Mouse (Mus musculus) midbrain, embryonic 10.5 days (tissue): ENCODE data around the gene Ipmk. TPM values are rescaled to one million over a fixed set of nuclear protein-coding genes. Genes with fewer than 3 reads are reported as not detected.
A peak's percentile ranks its signal among the peaks of the same experiment; 100 is the strongest.

ENCODE experiments used
- DNase-seq: peaks from one replicate; pipeline ENCODE4 v3.0.0-alpha.2; 2017; ENCODE audit warnings: low spot score
- H3K27ac ChIP-seq: fragments of 300-500 bp; sonication (generic); replicated peaks from 2 replicates; pipeline ENCODE4 v1.5.1; 2016; ENCODE audit warnings: mild to moderate bottlenecking
- H3K27me3 ChIP-seq: fragments of 300-500 bp; sonication (generic); 2 replicates; pipeline ENCODE4 v1.6.1; 2016; ENCODE audit warnings: low read depth, mild to moderate bottlenecking; ENCODE audit not compliant: poor library complexity, severe bottlenecking
- H3K36me3 ChIP-seq: fragments of 300-500 bp; sonication (generic); 2 replicates; pipeline ENCODE4 v1.6.1; 2016; ENCODE audit warnings: mild to moderate bottlenecking, moderate library complexity
- H3K4me1 ChIP-seq: fragments of 300-500 bp; sonication (generic); 2 replicates; pipeline ENCODE4 v1.6.1; 2016
- H3K4me3 ChIP-seq: fragments of 300-500 bp; sonication (generic); 2 replicates; pipeline ENCODE4 v1.5.1; 2016; ENCODE audit warnings: mild to moderate bottlenecking, moderate library complexity
- H3K9me3 ChIP-seq: fragments of 300-500 bp; sonication (generic); replicated peaks from 2 replicates; pipeline ENCODE4 v1.6.1; 2016; ENCODE audit warnings: mild to moderate bottlenecking
- WGBS: fragments of 180-500 bp; shearing (Covaris S2); methylation state at CpG from one replicate; pipeline ENCODE4 v1.1.7; 2016; 5-methylcytosine and 5-hydroxymethylcytosine counted together
- polyA plus RNA-seq: library from polyadenylated mRNA; unstranded; fragments of >200 nt; fragmentation: Nextera tagmentation; extraction: Ambion mirVana; gene quantifications from 2 replicates; pipeline ENCODE4 v1.2.1, GENCODE M21; 2016

Ipmk gene
- polyA plus RNA-seq, 1 experiment from 2014 or later: 20.2 TPM

GRCm38 (mm10) chr10:71361836-71362562 is 14.4 kb downstream of the Ipmk start:
- peaks cover 13% of the 10 kb centered on the region for H3K4me1 ChIP-seq
- no peaks in the 10 kb centered on the region for H3K27me3 ChIP-seq
- peak overlapping the region; percentile 20; the same call in 1 of the 2 replicates for H3K4me3 ChIP-seq
- no peaks in the 10 kb centered on the region for H3K9me3 ChIP-seq
- H3K36me3 ChIP-seq: peaks cover 27% of the 10 kb centered on the region
- H3K27ac ChIP-seq: 0 out of 2 replicates have a peak overlapping the region, but pooled peaks have one; percentile 23
- WGBS: 25% methylated on average over 18 of the region's 18 CpGs
- no peak for DNase-seq

- Histone ChIP-seq H3K36me3 (peaks cover 33% of the 10 kb centered on the region), H3K9me3 (no peaks in the 10 kb centered on the region), H3K27ac (no peak overlapping the region), H3K4me3 (no peak overlapping the region), H3K27me3 (no peaks in the 10 kb centered on the region), H3K4me1 (peaks cover 13% of the 10 kb centered on the region)
- WGBS: 91% methylated on average over 8 of the region's 8 CpGs
- no peak for DNase-seq
Observed at GRCm38 (mm10) chr10:71363440-71363839, 15.9 kb downstream of the Ipmk start.

GRCm38 (mm10) chr10:71363858-71364257 is 16.3 kb downstream of the Ipmk start:
- no peak overlapping the region for H3K27ac ChIP-seq
- H3K36me3 ChIP-seq: peaks cover 36% of the 10 kb centered on the region
- H3K9me3 ChIP-seq: no peaks in the 10 kb centered on the region
- H3K4me3 ChIP-seq: no peak overlapping the region
- H3K27me3 ChIP-seq: no peaks in the 10 kb centered on the region
- peaks cover 13% of the 10 kb centered on the region for H3K4me1 ChIP-seq
- 89% methylated on average over 10 of the region's 10 CpGs for WGBS
- no peak for DNase-seq

GRCm38 (mm10) chr10:71368128-71368940 is 20.8 kb downstream of the Ipmk start:
- Histone ChIP-seq H3K4me1 (no peaks in the 10 kb centered on the region), H3K27me3 (no peaks in the 10 kb centered on the region), H3K4me3 (no peak overlapping the region), H3K9me3 (no peaks in the 10 kb centered on the region), H3K36me3 (peaks cover 58% of the 10 kb centered on the region), H3K27ac (no peak overlapping the region)
- WGBS: 90% methylated on average over 16 of the region's 16 CpGs
- DNase-seq: no peak

GRCm38 (mm10) chr10:71369466-71369865 is 21.9 kb downstream of the Ipmk start:
- H3K27me3 ChIP-seq: no peaks in the 10 kb centered on the region
- no peak overlapping the region for H3K4me3 ChIP-seq
- DNase-seq: no peak
- H3K27ac ChIP-seq: no peak overlapping the region
- H3K36me3 ChIP-seq: peaks cover 65% of the 10 kb centered on the region
- 90% methylated on average over 3 of the region's 3 CpGs for WGBS
- H3K9me3 ChIP-seq: no peaks in the 10 kb centered on the region
- no peaks in the 10 kb centered on the region for H3K4me1 ChIP-seq

- no peak overlapping the region for H3K4me3 ChIP-seq
- no peaks in the 10 kb centered on the region for H3K4me1 ChIP-seq
- H3K27me3 ChIP-seq: no peaks in the 10 kb centered on the region
- 90% methylated on average over 6 of the region's 6 CpGs for WGBS
- H3K36me3 ChIP-seq: peaks cover 55% of the 10 kb centered on the region
- no peak overlapping the region for H3K27ac ChIP-seq
- H3K9me3 ChIP-seq: no peaks in the 10 kb centered on the region
- no peak for DNase-seq
Observed at GRCm38 (mm10) chr10:71371881-71372280, 24.3 kb downstream of the Ipmk start.

- no peak for DNase-seq
- Histone ChIP-seq H3K9me3 (no peaks in the 10 kb centered on the region), H3K36me3 (peaks cover 58% of the 10 kb centered on the region), H3K27me3 (no peaks in the 10 kb centered on the region), H3K4me1 (no peaks in the 10 kb centered on the region), H3K27ac (no peak overlapping the region), H3K4me3 (no peak overlapping the region)
- WGBS: 94% methylated on average over 11 of the region's 11 CpGs
Observed at GRCm38 (mm10) chr10:71373706-71374105, 26.1 kb downstream of the Ipmk start.

- Histone ChIP-seq H3K4me1 (no peaks in the 10 kb centered on the region), H3K36me3 (peaks cover 64% of the 10 kb centered on the region), H3K9me3 (no peaks in the 10 kb centered on the region), H3K4me3 (no peak overlapping the region), H3K27ac (no peak overlapping the region), H3K27me3 (no peaks in the 10 kb centered on the region)
- no peak for DNase-seq
- WGBS: 94% methylated on average over 6 of the region's 6 CpGs
Observed at GRCm38 (mm10) chr10:71376014-71376413, 28.5 kb downstream of the Ipmk start.

GRCm38 (mm10) chr10:71380406-71380805 is 32.8 kb downstream of the Ipmk start:
- 97% methylated on average over 7 of the region's 7 CpGs for WGBS
- H3K36me3 ChIP-seq: peaks cover 53% of the 10 kb centered on the region
- peaks cover 8% of the 10 kb centered on the region for H3K4me1 ChIP-seq
- H3K4me3 ChIP-seq: no peak overlapping the region
- no peaks in the 10 kb centered on the region for H3K9me3 ChIP-seq
- no peak overlapping the region for H3K27ac ChIP-seq
- no peak for DNase-seq
- no peaks in the 10 kb centered on the region for H3K27me3 ChIP-seq

- peaks cover 8% of the 10 kb centered on the region for H3K4me1 ChIP-seq
- DNase-seq: no peak
- H3K27ac ChIP-seq: no peak overlapping the region
- H3K4me3 ChIP-seq: no peak overlapping the region
- WGBS: 94% methylated on average over 29 of the region's 29 CpGs
- no peaks in the 10 kb centered on the region for H3K9me3 ChIP-seq
- H3K27me3 ChIP-seq: no peaks in the 10 kb centered on the region
- peaks cover 47% of the 10 kb centered on the region for H3K36me3 ChIP-seq
Observed at GRCm38 (mm10) chr10:71381471-71382033, 34.0 kb downstream of the Ipmk start.

GRCm38 (mm10) chr10:71382109-71382508 is 34.5 kb downstream of the Ipmk start:
- H3K4me3 ChIP-seq: no peak overlapping the region
- no peak overlapping the region for H3K27ac ChIP-seq
- H3K9me3 ChIP-seq: no peaks in the 10 kb centered on the region
- WGBS: 84% methylated on average over 7 of the region's 7 CpGs
- no peaks in the 10 kb centered on the region for H3K27me3 ChIP-seq
- peaks cover 8% of the 10 kb centered on the region for H3K4me1 ChIP-seq
- peaks cover 42% of the 10 kb centered on the region for H3K36me3 ChIP-seq
- no peak for DNase-seq

GRCm38 (mm10) chr10:71382858-71383551 is 35.4 kb downstream of the Ipmk start:
- WGBS: 83% methylated on average over 8 of the region's 8 CpGs
- Histone ChIP-seq H3K9me3 (no peaks in the 10 kb centered on the region), H3K36me3 (peaks cover 38% of the 10 kb centered on the region), H3K4me1 (peaks cover 8% of the 10 kb centered on the region), H3K27ac (no peak overlapping the region), H3K27me3 (no peaks in the 10 kb centered on the region), H3K4me3 (no peak overlapping the region)
- DNase-seq: no peak
